Mouse (Mus musculus) megakaryocyte, embryonic 14.5 days (primary cell): ENCODE results near the gene Myadml2.

Source experiments
- FLI1 ChIP-seq: IDR thresholded peaks from 2 replicates; pipeline ENCODE4 v1.6.1; 2012; ENCODE audit warnings: low read length, inconsistent platforms, mixed read lengths
- GATA1 ChIP-seq: IDR thresholded peaks from 3 replicates; pipeline ENCODE4 v1.6.1; 2012; ENCODE audit warnings: mixed read lengths, low read length, inconsistent platforms, borderline replicate concordance

GRCm38 (mm10) chr11:120615167-120615566, 32.8 kb downstream of the Myadml2 start:
- no peak for TF ChIP-seq GATA1
- TF ChIP-seq FLI1: no peak
